Mouse (Mus musculus): Measurements from ENCODE around the gene Fbxo44. TPM values are rescaled to one million over a fixed set of nuclear protein-coding genes. Genes with fewer than 3 reads are reported as not detected.

The Fbxo44 gene
- polyA plus RNA-seq, 1 experiment from 2014 or later = 101 TPM

- no peak for ATAC-seq (ENCODE audit: low FRiP score)
- Histone ChIP-seq H3K4me3 (replicated peaks; ENCODE audit: low read length) (no peak overlapping the region), H3K4me2 (replicated peaks) (no peak overlapping the region), H3K27me3 (ENCODE audit: control insufficient read depth, insufficient read depth, low read length) (no peaks in the 10 kb centered on the region), H3K9ac (no peak overlapping the region), H3K9me3 (ENCODE audit: control insufficient read depth, low read length) (no peaks in the 10 kb centered on the region), H3K4me1 (replicated peaks; ENCODE audit: control insufficient read depth, insufficient read depth, low read length) (peaks cover 11% of the 10 kb centered on the region; the same call in 1 of the 2 replicates), H3K27ac (no peak overlapping the region), H3K36me3 (replicated peaks; ENCODE audit: control insufficient read depth, insufficient read depth) (peaks cover 53% of the 10 kb centered on the region)
- DNase-seq (ENCODE audit: low spot score) = no peak
- 92% methylated on average over 5 of the region's 5 CpGs for WGBS
These were observed 16.6 kb downstream of the Fbxo44 start for GRCm38 (mm10) chr4:148143721-148144120.

DNA sequence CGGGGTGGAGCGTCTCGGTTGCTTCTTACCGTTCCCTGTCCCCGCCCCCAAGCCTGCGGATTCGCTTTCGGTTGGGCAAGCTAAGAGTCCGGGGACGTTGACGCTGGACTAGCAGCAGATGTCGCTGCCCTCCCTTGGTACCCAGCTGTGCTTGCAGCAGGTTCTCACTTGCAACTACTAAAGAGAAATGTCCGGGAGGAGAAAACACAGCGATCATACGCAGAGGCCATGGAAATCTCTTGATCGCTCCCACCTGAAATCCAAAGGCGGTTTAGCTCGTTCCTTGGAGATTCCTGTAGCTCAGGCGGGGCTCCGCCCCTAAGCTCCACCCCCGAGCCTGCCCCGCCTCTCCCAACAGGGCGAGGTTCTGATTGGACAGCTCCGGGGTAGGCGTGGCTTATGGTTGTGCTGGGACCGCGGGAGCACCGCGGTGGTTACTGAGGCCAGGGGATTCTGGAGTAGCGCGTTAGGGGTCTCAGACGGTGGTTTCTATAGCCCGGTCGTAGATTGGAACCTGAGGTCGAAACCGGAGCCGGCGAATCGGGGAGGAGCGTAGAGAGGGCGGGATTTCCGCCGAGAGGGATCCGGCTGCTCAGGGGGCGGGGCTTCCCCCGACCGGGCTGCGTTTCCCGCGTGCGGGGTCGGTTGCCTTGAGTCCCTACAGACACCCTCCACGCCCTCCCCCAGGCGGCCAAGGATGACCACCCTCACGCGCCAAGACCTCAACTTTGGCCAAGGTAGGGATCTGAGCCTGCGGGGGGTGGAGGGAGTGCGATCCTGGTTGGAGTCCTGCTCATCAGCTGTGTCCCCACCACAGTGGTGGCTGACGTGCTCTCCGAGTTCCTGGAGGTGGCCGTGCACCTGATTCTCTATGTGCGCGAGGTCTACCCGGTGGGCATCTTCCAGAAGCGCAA, 19.9 kb downstream of the Fbxo44 start:
- Histone ChIP-seq H3K9me3 (ENCODE audit: control insufficient read depth, low read length) (no peaks in the 10 kb centered on the region), H3K4me1 (replicated peaks; ENCODE audit: control insufficient read depth, insufficient read depth, low read length) (peaks cover 11% of the 10 kb centered on the region; the same call in 1 of the 2 replicates), H3K4me2 (replicated peaks) (peak overlapping the region; percentile 95), H3K4me3 (replicated peaks; ENCODE audit: low read length) (peak overlapping the region; percentile 53), H3K27me3 (ENCODE audit: control insufficient read depth, insufficient read depth, low read length) (no peaks in the 10 kb centered on the region; the same call in 1 of the 2 replicates), H3K9ac (peak overlapping the region; percentile 78), H3K36me3 (replicated peaks; ENCODE audit: control insufficient read depth, insufficient read depth) (peaks cover 20% of the 10 kb centered on the region), H3K27ac (peak overlapping the region; percentile 90)
- WGBS = under 1% methylated on average over 64 of the region's 65 CpGs
- DNase-seq (ENCODE audit: low spot score) (peak; percentile 93), ATAC-seq (ENCODE audit: low FRiP score) (peak; percentile 94)

DNA sequence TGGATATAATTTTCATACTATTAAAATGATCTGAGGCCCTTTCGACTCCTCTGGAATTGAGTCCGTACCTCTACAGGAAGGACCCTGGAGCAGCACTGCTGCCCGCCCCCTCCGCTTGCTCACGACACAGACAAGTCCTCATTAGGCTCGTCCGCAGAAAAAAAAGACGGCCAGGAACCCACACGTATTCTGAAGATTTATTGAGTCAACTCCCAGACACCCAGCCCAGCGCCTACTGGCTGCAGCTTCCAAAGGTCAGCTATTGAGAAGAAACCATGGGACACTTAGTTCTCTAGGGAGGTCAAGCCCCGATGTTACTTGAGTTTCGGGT, 20.6 kb downstream of the Fbxo44 start:
- Histone ChIP-seq H3K9ac (peak overlapping the region; percentile 78), H3K4me2 (replicated peaks) (peak overlapping the region; percentile 95), H3K36me3 (replicated peaks; ENCODE audit: control insufficient read depth, insufficient read depth) (peaks cover 14% of the 10 kb centered on the region), H3K27me3 (ENCODE audit: control insufficient read depth, insufficient read depth, low read length) (no peaks in the 10 kb centered on the region; the same call in 1 of the 2 replicates), H3K27ac (peak overlapping the region; percentile 90), H3K9me3 (ENCODE audit: control insufficient read depth, low read length) (no peaks in the 10 kb centered on the region), H3K4me3 (replicated peaks; ENCODE audit: low read length) (peak overlapping the region; percentile 53), H3K4me1 (replicated peaks; ENCODE audit: control insufficient read depth, insufficient read depth, low read length) (peaks cover 11% of the 10 kb centered on the region; the same call in 1 of the 2 replicates)
- no peak for DNase-seq (ENCODE audit: low spot score)
- WGBS = under 1% methylated on average over 12 of the region's 12 CpGs
- no peak; the same call in 1 of the 2 replicates for ATAC-seq (ENCODE audit: low FRiP score)

GRCm38 (mm10) chr4:148137503-148137902, 22.8 kb downstream of the Fbxo44 start:
- no peak for ATAC-seq (ENCODE audit: low FRiP score)
- Histone ChIP-seq H3K36me3 (replicated peaks; ENCODE audit: control insufficient read depth, insufficient read depth) (no peaks in the 10 kb centered on the region), H3K4me1 (replicated peaks; ENCODE audit: control insufficient read depth, insufficient read depth, low read length) (peaks cover 14% of the 10 kb centered on the region), H3K4me3 (replicated peaks; ENCODE audit: low read length) (no peak overlapping the region), H3K4me2 (replicated peaks) (no peak overlapping the region), H3K27me3 (ENCODE audit: control insufficient read depth, insufficient read depth, low read length) (no peaks in the 10 kb centered on the region; the same call in 1 of the 2 replicates), H3K9ac (no peak overlapping the region), H3K27ac (no peak overlapping the region), H3K9me3 (ENCODE audit: control insufficient read depth, low read length) (no peaks in the 10 kb centered on the region)
- DNase-seq (ENCODE audit: low spot score) = no peak
- WGBS = 58% methylated on average over 8 of the region's 8 CpGs

DNA sequence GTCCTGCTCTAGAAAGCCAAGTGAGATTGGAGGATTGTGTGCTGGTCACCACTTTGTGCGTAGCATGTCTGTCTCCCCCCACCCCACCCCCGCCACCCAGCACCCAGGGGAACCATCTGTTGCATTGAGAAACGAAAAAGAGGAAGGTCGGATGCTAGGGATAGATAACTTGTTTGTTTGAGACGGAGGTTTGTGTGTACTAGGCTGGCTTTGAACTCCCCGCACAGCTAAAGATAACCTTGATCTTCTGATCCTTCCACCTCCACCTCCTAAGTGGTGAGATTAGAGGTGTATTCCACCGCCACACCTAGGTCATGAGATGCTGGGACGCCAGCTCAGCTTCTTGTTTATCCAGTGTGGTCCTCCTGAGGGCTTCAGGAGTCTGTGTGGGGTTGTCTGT, 25.3 kb downstream of the Fbxo44 start:
- Histone ChIP-seq H3K9ac (no peak overlapping the region), H3K27ac (no peak overlapping the region), H3K9me3 (ENCODE audit: control insufficient read depth, low read length) (no peaks in the 10 kb centered on the region), H3K27me3 (ENCODE audit: control insufficient read depth, insufficient read depth, low read length) (no peaks in the 10 kb centered on the region; the same call in 1 of the 2 replicates), H3K4me3 (replicated peaks; ENCODE audit: low read length) (no peak overlapping the region), H3K36me3 (replicated peaks; ENCODE audit: control insufficient read depth, insufficient read depth) (no peaks in the 10 kb centered on the region), H3K4me1 (replicated peaks; ENCODE audit: control insufficient read depth, insufficient read depth, low read length) (peaks cover 21% of the 10 kb centered on the region), H3K4me2 (replicated peaks) (no peak overlapping the region)
- DNase-seq (ENCODE audit: low spot score) = no peak
- no peak for ATAC-seq (ENCODE audit: low FRiP score)
- WGBS = 77% methylated on average over 8 of the region's 8 CpGs

- DNase-seq (ENCODE audit: low spot score) (peak; percentile 65), ATAC-seq (ENCODE audit: low FRiP score) (peak; percentile 59; the same call in 1 of the 2 replicates)
- H3K4me2 ChIP-seq (replicated peaks) = peak overlapping the region; percentile 84
- peak overlapping the region; percentile 69 for H3K4me3 ChIP-seq (replicated peaks; ENCODE audit: low read length)
- H3K27ac ChIP-seq = peak overlapping the region; percentile 98
- H3K27me3 ChIP-seq (ENCODE audit: control insufficient read depth, insufficient read depth, low read length) = no peaks in the 10 kb centered on the region
- peak overlapping the region; percentile 97 for H3K9ac ChIP-seq
- 1% methylated on average over 21 of the region's 21 CpGs for WGBS
- H3K36me3 ChIP-seq (replicated peaks; ENCODE audit: control insufficient read depth, insufficient read depth) = no peaks in the 10 kb centered on the region
- no peaks in the 10 kb centered on the region for H3K9me3 ChIP-seq (ENCODE audit: control insufficient read depth, low read length)
- peaks cover 26% of the 10 kb centered on the region for H3K4me1 ChIP-seq (replicated peaks; ENCODE audit: control insufficient read depth, insufficient read depth, low read length)
These were observed 28.7 kb downstream of the Fbxo44 start for GRCm38 (mm10) chr4:148131497-148132081.

DNA sequence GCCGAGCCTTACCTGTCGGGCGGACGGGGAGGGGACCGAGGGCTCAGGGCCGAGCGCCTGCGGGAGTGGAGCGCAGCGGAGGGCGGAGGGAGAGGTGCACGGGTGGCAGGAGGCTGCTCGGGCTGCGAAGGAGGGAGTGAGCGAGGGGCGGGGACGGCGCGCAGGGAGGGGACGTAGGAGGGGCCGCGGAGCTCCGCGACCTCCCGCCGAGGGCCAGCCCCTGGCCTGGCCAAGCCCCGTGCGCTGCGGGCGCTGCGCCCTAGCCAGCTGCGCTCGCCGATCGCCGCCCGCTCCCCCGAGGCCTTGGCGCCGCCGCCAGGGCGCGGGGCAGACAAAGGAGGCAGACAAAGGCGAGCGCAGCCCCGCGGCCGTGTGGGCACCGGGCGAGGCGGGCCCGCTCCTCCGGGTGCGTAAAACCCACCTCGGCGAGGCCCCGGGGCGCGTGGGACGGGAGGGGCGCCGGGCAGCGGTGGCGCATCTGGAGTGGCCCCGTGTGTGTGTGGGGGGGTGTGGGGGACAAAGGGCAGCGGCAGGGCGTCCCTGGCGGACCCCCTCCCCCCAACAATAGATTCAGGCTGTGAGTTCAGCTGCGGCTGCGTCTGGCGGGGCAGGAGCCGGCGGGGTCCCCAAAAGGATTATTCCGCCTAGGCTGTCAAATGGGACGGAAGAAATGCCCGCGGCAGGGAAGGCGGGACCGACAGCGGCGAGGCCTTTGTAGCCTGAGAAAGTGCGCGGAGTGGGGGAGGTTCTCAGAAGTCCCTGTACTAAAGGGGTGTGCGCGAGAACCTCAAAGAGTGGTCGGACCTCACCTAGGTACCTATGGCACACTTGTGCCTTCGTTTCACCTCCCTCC, 29.5 kb downstream of the Fbxo44 start, which contains the start of gene Draxin:
Draxin (minus strand) TSS at position 138 of the 853 bp plus-strand sequence.
- DNase-seq (ENCODE audit: low spot score) = peak; percentile 74
- Histone ChIP-seq H3K4me1 (replicated peaks; ENCODE audit: control insufficient read depth, insufficient read depth, low read length) (peaks cover 26% of the 10 kb centered on the region), H3K36me3 (replicated peaks; ENCODE audit: control insufficient read depth, insufficient read depth) (no peaks in the 10 kb centered on the region), H3K4me3 (replicated peaks; ENCODE audit: low read length) (peak within 1 kb of the TSS; percentile 69), H3K4me2 (replicated peaks) (peak within 1 kb of the TSS; percentile 84), H3K27ac (peak within 1 kb of the TSS; percentile 98), H3K9me3 (ENCODE audit: control insufficient read depth, low read length) (no peaks in the 10 kb centered on the region), H3K27me3 (ENCODE audit: control insufficient read depth, insufficient read depth, low read length) (no peaks in the 10 kb centered on the region), H3K9ac (peak within 1 kb of the TSS; percentile 97)
- ATAC-seq (ENCODE audit: low FRiP score) = peak; percentile 72
- under 1% methylated on average over 64 of the region's 87 CpGs for WGBS

DNA sequence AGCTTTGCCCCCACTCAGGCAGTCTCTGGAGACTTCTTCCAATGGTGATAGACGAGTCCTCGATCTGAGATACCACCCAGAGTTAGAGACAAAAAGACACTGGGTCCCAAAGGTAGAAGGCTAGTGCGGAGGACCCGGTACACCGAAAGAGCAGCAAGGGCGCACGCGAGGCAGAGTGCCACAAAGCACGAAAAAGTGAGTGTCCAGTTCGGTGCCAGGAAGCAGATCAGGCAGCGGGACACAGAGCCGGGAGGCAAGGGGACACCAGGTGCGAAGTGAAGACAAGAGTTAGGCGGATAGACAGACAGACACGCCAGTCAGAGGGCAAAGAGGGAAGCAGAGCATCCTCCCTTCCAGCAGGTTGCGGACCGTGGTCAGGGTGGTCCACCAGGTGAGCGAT, 30.1 kb downstream of the Fbxo44 start, which contains the start of gene Mad2l2:
Mad2l2 (plus strand) TSS at position 252 of the 400 bp plus-strand sequence.
- Histone ChIP-seq H3K4me2 (replicated peaks) (peak within 1 kb of the TSS; percentile 84), H3K9ac (peak within 1 kb of the TSS; percentile 97), H3K9me3 (ENCODE audit: control insufficient read depth, low read length) (no peaks in the 10 kb centered on the region), H3K27me3 (ENCODE audit: control insufficient read depth, insufficient read depth, low read length) (no peaks in the 10 kb centered on the region), H3K4me1 (replicated peaks; ENCODE audit: control insufficient read depth, insufficient read depth, low read length) (peaks cover 26% of the 10 kb centered on the region), H3K4me3 (replicated peaks; ENCODE audit: low read length) (peak within 1 kb of the TSS; percentile 69), H3K27ac (peak within 1 kb of the TSS; percentile 98), H3K36me3 (replicated peaks; ENCODE audit: control insufficient read depth, insufficient read depth) (no peaks in the 10 kb centered on the region)
- ATAC-seq (ENCODE audit: low FRiP score) (no peak), DNase-seq (ENCODE audit: low spot score) (no peak)
- under 1% methylated on average over 18 of the region's 18 CpGs for WGBS

Data from hindbrain, embryonic 14.5 days (tissue).